Mouse (Mus musculus) limb, embryonic 15.5 days (tissue): ENCODE data around the gene Tmprss13. TPM values are rescaled to one million over a fixed set of nuclear protein-coding genes. Genes with fewer than 3 reads are reported as not detected.

Source experiments
- ATAC-seq: fragments of 200-750 bp; cut with Nextera tagmentation; 2 replicates; pipeline ENCODE4 v1.8.0; 2017; ENCODE audit warnings: low read depth, moderate TSS enrichment; ENCODE audit not compliant: insufficient number of reproducible peaks, low FRiP score, low TSS enrichment
- H3K27ac ChIP-seq: fragments of 300-500 bp; sonication (generic); 2 replicates; pipeline ENCODE4 v1.5.1; 2015; ENCODE audit warnings: moderate library complexity, mild to moderate bottlenecking, inconsistent platforms
- H3K27me3 ChIP-seq: fragments of 300-500 bp; sonication (generic); 2 replicates; pipeline ENCODE4 v1.6.1; 2015; ENCODE audit warnings: inconsistent platforms
- H3K36me3 ChIP-seq: fragments of 300-500 bp; sonication (generic); 2 replicates; pipeline ENCODE4 v1.6.1; 2015; ENCODE audit warnings: inconsistent platforms
- H3K4me1 ChIP-seq: fragments of 300-500 bp; sonication (generic); 2 replicates; pipeline ENCODE4 v1.6.1; 2015; ENCODE audit warnings: inconsistent platforms
- H3K4me2 ChIP-seq: fragments of 300-500 bp; sonication (generic); 2 replicates; pipeline ENCODE4 v1.6.1; 2015; ENCODE audit warnings: mild to moderate bottlenecking, inconsistent platforms
- H3K4me3 ChIP-seq: fragments of 300-500 bp; sonication (generic); 2 replicates; pipeline ENCODE4 v1.5.1; 2015; ENCODE audit warnings: mild to moderate bottlenecking, inconsistent platforms
- H3K9ac ChIP-seq: fragments of 300-500 bp; sonication (generic); 2 replicates; pipeline ENCODE4 v1.6.1; 2015; ENCODE audit warnings: inconsistent platforms
- H3K9me3 ChIP-seq: fragments of 300-500 bp; sonication (generic); 2 replicates; pipeline ENCODE4 v1.6.1; 2016; ENCODE audit warnings: inconsistent platforms
- WGBS: fragments of 180-500 bp; shearing (Covaris S2); methylation state at CpG from one replicate; pipeline ENCODE4 v1.1.7; 2015; 5-methylcytosine and 5-hydroxymethylcytosine counted together
- polyA plus RNA-seq: library from polyadenylated mRNA; unstranded; fragments of >200 nt; fragmentation: Nextera tagmentation; extraction: Ambion mirVana; gene quantifications from 2 replicates; pipeline ENCODE4 v1.2.1, GENCODE M21; 2015

Gene Tmprss13
- polyA plus RNA-seq, 1 experiment from 2014 or later, result 14.7 TPM

DNA sequence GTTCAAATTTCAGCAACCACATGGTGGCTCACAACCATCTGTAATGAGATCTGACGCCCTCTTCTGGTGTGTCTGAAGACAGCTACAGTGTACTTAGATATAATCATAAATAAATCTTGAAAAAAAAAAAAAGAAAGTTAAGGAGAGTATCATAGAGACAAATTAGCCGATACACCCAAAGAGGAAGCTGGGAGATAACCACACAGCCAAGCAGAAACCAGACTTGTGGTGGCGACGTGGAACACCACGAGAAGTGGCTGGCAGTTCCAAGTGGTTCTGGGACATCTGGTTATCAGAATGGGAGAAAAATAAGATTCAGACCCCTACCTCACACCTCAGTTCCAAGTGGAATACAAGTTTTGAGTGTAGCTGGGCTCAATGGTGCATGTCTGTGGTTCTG is 67.8 kb downstream of the Tmprss13 start:
- 83% methylated on average over 5 of the region's 5 CpGs for WGBS
- no peak for ATAC-seq

GRCm38 (mm10) chr9:45388385-45388994 is 69.6 kb downstream of the Tmprss13 start:
- no peaks in the 10 kb centered on the region for H3K27me3 ChIP-seq
- no peaks in the 10 kb centered on the region for H3K4me1 ChIP-seq
- peak; percentile 64; the same call in 1 of the 2 replicates for ATAC-seq
- no peak overlapping the region for H3K27ac ChIP-seq
- H3K9me3 ChIP-seq, result no peaks in the 10 kb centered on the region
- H3K9ac ChIP-seq, result no peak overlapping the region
- H3K4me3 ChIP-seq, result no peak overlapping the region
- peaks cover 16% of the 10 kb centered on the region for H3K36me3 ChIP-seq
- no peak overlapping the region for H3K4me2 ChIP-seq
- WGBS, result 42% methylated on average over 12 of the region's 12 CpGs

More for the DNA sequence above, 67.8 kb downstream of the Tmprss13 start:
- Histone ChIP-seq H3K4me1 (no peaks in the 10 kb centered on the region), H3K4me2 (no peak overlapping the region), H3K27ac (no peak overlapping the region), H3K27me3 (no peaks in the 10 kb centered on the region), H3K9me3 (no peaks in the 10 kb centered on the region), H3K36me3 (peaks cover 7% of the 10 kb centered on the region; the same call in 1 of the 2 replicates), H3K9ac (no peak overlapping the region), H3K4me3 (no peak overlapping the region)

DNA sequence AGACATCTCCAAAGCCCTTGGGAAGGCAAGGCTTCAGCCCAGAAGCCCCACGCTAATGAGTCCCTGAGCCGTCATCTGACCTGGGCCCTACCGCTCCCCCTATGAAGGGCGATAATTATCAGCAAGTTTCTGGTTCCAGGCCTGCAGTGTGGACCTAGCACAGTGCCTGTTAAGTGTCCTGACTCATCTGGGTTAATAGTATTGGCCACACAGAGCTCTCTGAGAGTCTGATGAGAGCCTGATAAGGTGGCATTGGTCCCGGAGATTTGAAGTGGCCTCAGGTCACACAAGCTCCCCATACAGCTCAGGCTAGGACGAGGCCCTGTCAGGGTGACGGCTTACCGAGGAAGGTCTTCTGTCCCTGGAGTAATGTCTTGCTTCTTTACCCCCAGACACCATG is 70.7 kb downstream of the Tmprss13 start:
- H3K4me1 ChIP-seq, result no peaks in the 10 kb centered on the region
- peaks cover 26% of the 10 kb centered on the region for H3K36me3 ChIP-seq
- no peaks in the 10 kb centered on the region for H3K9me3 ChIP-seq
- H3K9ac ChIP-seq, result no peak overlapping the region
- H3K27ac ChIP-seq, result no peak overlapping the region
- no peaks in the 10 kb centered on the region for H3K27me3 ChIP-seq
- WGBS, result 82% methylated on average over 8 of the region's 8 CpGs
- no peak overlapping the region for H3K4me2 ChIP-seq
- no peak overlapping the region for H3K4me3 ChIP-seq
- ATAC-seq, result no peak

- Histone ChIP-seq H3K4me3 (no peak overlapping the region), H3K27ac (no peak overlapping the region), H3K36me3 (peaks cover 32% of the 10 kb centered on the region), H3K9me3 (no peaks in the 10 kb centered on the region), H3K4me1 (no peaks in the 10 kb centered on the region), H3K4me2 (no peak overlapping the region), H3K9ac (no peak overlapping the region), H3K27me3 (no peaks in the 10 kb centered on the region)
- no peak for ATAC-seq
- 79% methylated on average over 7 of the region's 7 CpGs for WGBS
Measured at GRCm38 (mm10) chr9:45391299-45391698, 72.4 kb downstream of the Tmprss13 start.

DNA sequence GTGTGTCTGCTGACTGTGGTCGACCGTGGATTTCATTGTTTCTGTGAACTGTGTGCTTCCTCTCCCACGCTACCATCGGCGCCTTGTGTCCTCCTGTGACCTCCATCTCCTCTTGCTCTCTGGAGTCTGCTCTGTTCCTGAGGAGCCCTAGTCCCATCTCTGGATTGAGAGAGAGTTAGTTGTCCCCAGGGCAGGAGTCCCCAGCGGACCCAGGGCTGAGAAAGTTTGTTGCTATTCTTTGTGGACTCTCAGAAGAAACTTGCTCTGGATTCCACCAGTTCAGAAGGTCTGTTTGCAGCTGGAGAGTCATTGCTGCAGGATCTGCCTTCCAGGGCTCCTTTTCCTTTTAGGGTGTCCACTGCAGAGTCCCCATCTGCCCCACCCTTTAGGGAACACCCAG is 76.3 kb downstream of the Tmprss13 start:
- no peaks in the 10 kb centered on the region for H3K4me1 ChIP-seq
- no peak overlapping the region for H3K4me3 ChIP-seq
- H3K27ac ChIP-seq, result no peak overlapping the region
- H3K4me2 ChIP-seq, result no peak overlapping the region
- no peak overlapping the region for H3K9ac ChIP-seq
- H3K36me3 ChIP-seq, result peaks cover 32% of the 10 kb centered on the region
- WGBS, result 92% methylated on average over 6 of the region's 6 CpGs
- H3K27me3 ChIP-seq, result 0 out of 2 replicates have a peak, but pooled peaks cover under 1% of the 10 kb centered on the region
- no peak for ATAC-seq
- no peaks in the 10 kb centered on the region for H3K9me3 ChIP-seq

GRCm38 (mm10) chr9:45395796-45396195 is 76.9 kb downstream of the Tmprss13 start:
- Histone ChIP-seq H3K27ac (no peak overlapping the region), H3K36me3 (peaks cover 28% of the 10 kb centered on the region), H3K9me3 (no peaks in the 10 kb centered on the region), H3K4me3 (no peak overlapping the region), H3K4me1 (no peaks in the 10 kb centered on the region), H3K9ac (no peak overlapping the region), H3K4me2 (no peak overlapping the region), H3K27me3 (0 out of 2 replicates have a peak, but pooled peaks cover 6% of the 10 kb centered on the region)
- no peak for ATAC-seq
- WGBS, result 65% methylated on average over 3 of the region's 3 CpGs

Other genes with a start within 250 kb of the Tmprss13 start
- gene Jaml, start 239.9 kb upstream of the Tmprss13 start, polyA plus RNA-seq, result 0.37 and 0.63 TPM in 2 replicates
- gene Scn2b, start 201.3 kb upstream of the Tmprss13 start, polyA plus RNA-seq, result 4.6 and 4.9 TPM in 2 replicates
- gene Scn4b, start 180.7 kb upstream of the Tmprss13 start, polyA plus RNA-seq, result 0.46 and 0.86 TPM in 2 replicates
- 0.15 and 0.30 TPM in 2 replicates for gene BC049352, start 137.1 kb upstream of the Tmprss13 start, polyA plus RNA-seq
- gene Tmprss4, start 115.0 kb upstream of the Tmprss13 start, polyA plus RNA-seq, result 22.6 and 23.2 TPM in 2 replicates
- gene Il10ra, start 50.0 kb upstream of the Tmprss13 start, polyA plus RNA-seq, result 1.3 and 1.4 TPM in 2 replicates
- 120 and 122 TPM in 2 replicates for gene Fxyd6, start 51.1 kb downstream of the Tmprss13 start, polyA plus RNA-seq
- gene Fxyd2, start 80.6 kb downstream of the Tmprss13 start, polyA plus RNA-seq, result 3.0 and 4.7 TPM in 2 replicates
- gene Dscaml1, start 107.5 kb downstream of the Tmprss13 start, polyA plus RNA-seq, result 0.23 and 0.31 TPM in 2 replicates